8 mouse cellular contexts compared by ENCODE assay signal in the genomic region with DNA sequence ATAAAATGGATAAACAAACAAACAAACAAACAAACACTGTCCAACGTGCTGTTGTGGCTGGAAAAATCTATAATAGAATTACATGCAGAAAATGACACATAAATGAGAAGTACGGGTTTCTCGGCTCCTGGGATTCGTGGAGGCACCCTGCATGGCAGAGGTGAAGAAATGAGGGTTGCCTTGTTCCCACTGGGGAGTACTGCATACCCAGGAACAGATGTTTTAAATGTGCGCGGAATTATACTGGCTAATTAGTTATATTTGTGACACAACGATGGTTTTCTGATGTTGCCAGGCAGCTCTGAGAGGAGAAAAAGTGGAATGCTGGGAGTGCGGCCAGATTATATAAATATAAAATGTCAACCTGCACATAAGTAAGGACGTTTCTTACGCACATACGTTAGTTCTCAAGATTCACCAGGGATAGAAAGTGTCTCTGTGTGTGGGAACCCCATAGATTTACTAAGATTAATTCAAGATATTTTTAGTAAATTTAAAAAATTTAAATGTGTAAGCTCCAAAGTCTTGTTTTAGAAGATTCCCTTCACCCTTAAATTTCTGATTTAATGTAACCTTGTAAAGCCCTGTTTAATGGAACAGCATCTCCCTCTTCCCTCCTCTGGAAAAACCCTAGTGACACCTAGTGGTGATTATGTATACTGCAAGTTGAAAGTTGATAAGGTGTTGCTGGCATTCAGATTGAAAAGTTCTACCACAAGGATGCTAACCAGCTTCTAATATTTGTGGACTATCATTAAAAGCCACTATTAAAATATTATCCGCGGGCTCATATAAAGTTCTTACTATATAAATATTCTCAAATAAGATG. TPM values are rescaled to one million over a fixed set of nuclear protein-coding genes. Genes with fewer than 3 reads are reported as not detected.
A peak's percentile ranks its signal among the peaks of the same experiment; 100 is the strongest.
DNase-seq lines count a peak whose midpoint lies in the region; ATAC-seq and TF ChIP-seq lines count a peak whose summit lies in the region.

No protein-coding gene starts in this region.

- H3K79me2 ChIP-seq in MEL (ENCODE audit: control insufficient read depth, insufficient read depth, low read length, poor library complexity): no peaks in the 10 kb centered on the region

- H3K27ac ChIP-seq in MEL (ENCODE audit: control insufficient read depth, low read depth, low read length): no peak overlapping the region

- ATAC-seq in megakaryocyte, adult 5-6 weeks (ENCODE audit: poor library complexity, severe bottlenecking): peak; percentile 70

- TF ChIP-seq RAD21 in MEL (IDR thresholded peaks at IDR 0.05; ENCODE audit: low read depth, low read length): peak; percentile 94

- H3K27me3 ChIP-seq in MEL (ENCODE audit: control insufficient read depth in 1 of 2, insufficient read depth in 2 of 2, low read length in 2 of 2): no peaks in the 10 kb centered on the region

- peak; percentile 37 for DNase-seq in adrenal gland, postnatal 10 days
- no peak for DNase-seq in adrenal gland, adult 2 months
- peak; percentile 32 for DNase-seq in left cerebral cortex, adult 11 months (ENCODE audit: low spot score)
- no peak for DNase-seq in left cerebral cortex, adult 8-10 months (ENCODE audit: low spot score in 2 of 2)
- DNase-seq in MEL (ENCODE audit: low read depth, low spot score): peak; percentile 67
- peak; percentile 84 for DNase-seq in embryo, embryonic 10.5 days (ENCODE audit: low spot score)
- no peak for DNase-seq in gastrocnemius, postnatal 36 days

- no peak overlapping the region for H3K9ac ChIP-seq in MEL (ENCODE audit: control insufficient read depth, low read depth, low read length, poor library complexity, severe bottlenecking)

- H3K9me3 ChIP-seq in MEL (replicated peaks; ENCODE audit: insufficient read depth, low read length): no peaks in the 10 kb centered on the region

- H3K36me3 ChIP-seq in MEL (ENCODE audit: control insufficient read depth in 1 of 2, insufficient read depth in 2 of 2, low read length in 2 of 2): peaks cover 0 to 3% of the 10 kb centered on the region in 2 experiments; a peak in 2 of 4 replicates

- no peak for TF ChIP-seq EP300 in MEL (IDR thresholded peaks at IDR 0.05; ENCODE audit: low read depth in 1 of 2, low read length in 2 of 2)

- intact Hi-C loops in gastrocnemius, postnatal 36 days (cut with DNase I): loop anchor here (1.0 kb wide), 1 partner anchor 75 kb away; no protein-coding TSS in a partner anchor

- TF ChIP-seq POLR2A in MEL (IDR thresholded peaks at IDR 0.05; ENCODE audit: control insufficient read depth in 1 of 2, insufficient read depth in 1 of 2, low read depth in 1 of 2, low read length in 2 of 2, poor library complexity in 1 of 2): no peak

- peak; percentile 1 to 91 (median 75); a peak in 4 of 6 replicates for TF ChIP-seq CTCF in MEL (IDR thresholded peaks at IDR 0.05 in 2 of 3, conservative IDR thresholded peaks at IDR 0.05 in 1 of 3; ENCODE audit: control insufficient read depth in 1 of 3, insufficient read depth in 1 of 3, low read depth in 2 of 3, low read length in 3 of 3, poor library complexity in 1 of 3, severe bottlenecking in 1 of 3)

- no peaks in the 10 kb centered on the region for H3K4me1 ChIP-seq in MEL (ENCODE audit: control insufficient read depth in 1 of 2, insufficient read depth in 2 of 2, low read length in 2 of 2)

- H3K4me3 ChIP-seq in MEL (ENCODE audit: control insufficient read depth in 1 of 2, insufficient read depth in 1 of 2, low read depth in 2 of 2, low read length in 2 of 2): no peak overlapping the region

TF ChIP-seq in MEL, 35 proteins besides CTCF, POLR2A, EP300 and RAD21:
- TF ChIP-seq MAX (IDR thresholded peaks at IDR 0.05; ENCODE audit: low read length) (no peak), MEF2A (IDR thresholded peaks at IDR 0.05; ENCODE audit: extremely low read depth, insufficient replicate concordance, low read depth, low read length, poor library complexity, severe bottlenecking) (no peak), POLR2AphosphoS2 (IDR thresholded peaks at IDR 0.05; ENCODE audit: low read length) (no peak), ZC3H11A (IDR thresholded peaks at IDR 0.05; ENCODE audit: low read depth, low read length) (peak; percentile 80), SMC3 (IDR thresholded peaks at IDR 0.05; ENCODE audit: low read depth, low read length) (peak; percentile 90), ZKSCAN1 (IDR thresholded peaks at IDR 0.05; ENCODE audit: low read depth, low read length) (no peak), GATA1 (IDR thresholded peaks at IDR 0.05; ENCODE audit: low read depth, low read length) (0 out of 2 replicates have a peak, but pooled peaks have one; percentile 19)

RNA-seq across cellular contexts. Expression of a gene that starts 53.5 kb away (rescaled TPM):
- total RNA-seq in adrenal gland, postnatal 10 days (2021): 10 to 100 TPM; 17.5 to 20.5 TPM
- total RNA-seq in adrenal gland, adult 2 months (2021): 10 to 100 TPM; 13.8 to 17.6 TPM
- 3.7 and 4.0 TPM in 2 replicates for polyA plus RNA-seq in adrenal gland, adult 2 months (2012; rRNA removed)
- 10 to 100 TPM; 25.8 to 31.7 (median 29.2) TPM for total RNA-seq in left cerebral cortex, adult 8-10 months (2022)
- total RNA-seq in MEL (2012; rRNA removed): 21.0 and 21.9 TPM in 2 replicates
- 10 to 100 TPM in 1 of 2 experiments, not detected in 1; 36.7 TPM for polyA plus RNA-seq in MEL (2012; ENCODE audit: insufficient read depth in 1 of 2, insufficient read length in 2 of 2, low read depth in 1 of 2, low replicate concordance in 2 of 2, missing spikeins in 1 of 2)
- 46.7 and 49.8 TPM in 2 replicates for total RNA-seq in megakaryocyte, adult 5-6 weeks (2015)
- 53.6 and 55.4 TPM in 2 replicates for total RNA-seq in megakaryocyte, adult 5-6 weeks (2017)
- 10 to 100 TPM; 14.8 to 16.9 TPM for total RNA-seq in gastrocnemius, postnatal 36 days (2021)

RNA-seq across cellular contexts. Expression of a gene that starts 56.3 kb away (rescaled TPM):
- 100 to 1,000 TPM; 157 to 163 TPM for total RNA-seq in adrenal gland, postnatal 10 days (2021)
- total RNA-seq in adrenal gland, adult 2 months (2021): 100 to 1,000 TPM in 1 of 2 experiments, 10 to 100 TPM in 1; 86.9 to 105 TPM
- 155 and 161 TPM in 2 replicates for polyA plus RNA-seq in adrenal gland, adult 2 months (2012; rRNA removed)
- 100 to 1,000 TPM; 121 to 129 (median 127) TPM for total RNA-seq in left cerebral cortex, adult 8-10 months (2022)
- total RNA-seq in MEL (2012; rRNA removed): 109 and 117 TPM in 2 replicates
- 100 to 1,000 TPM in 1 of 2 experiments, not detected in 1; 108 TPM for polyA plus RNA-seq in MEL (2012; ENCODE audit: insufficient read depth in 1 of 2, insufficient read length in 2 of 2, low read depth in 1 of 2, low replicate concordance in 2 of 2, missing spikeins in 1 of 2)
- 42.5 and 45.0 TPM in 2 replicates for total RNA-seq in megakaryocyte, adult 5-6 weeks (2015)
- 15.2 and 22.8 TPM in 2 replicates for total RNA-seq in megakaryocyte, adult 5-6 weeks (2017)
- total RNA-seq in gastrocnemius, postnatal 36 days (2021): 100 to 1,000 TPM; 201 to 223 TPM

Comparison
In these comparisons a context has a peak if more than half of its experiments do, and no peak if none do; other contexts are left out.
1. DNase-seq: peak in adrenal gland, postnatal 10 days (single experiment), left cerebral cortex, adult 11 months (single experiment), MEL (single experiment) and embryo, embryonic 10.5 days (single experiment); none in adrenal gland, adult 2 months (single experiment), left cerebral cortex, adult 8-10 months (0 of 2) and gastrocnemius, postnatal 36 days (0 of 2).